ENCODE assay signal across 7 mouse cellular contexts in the genomic region with DNA sequence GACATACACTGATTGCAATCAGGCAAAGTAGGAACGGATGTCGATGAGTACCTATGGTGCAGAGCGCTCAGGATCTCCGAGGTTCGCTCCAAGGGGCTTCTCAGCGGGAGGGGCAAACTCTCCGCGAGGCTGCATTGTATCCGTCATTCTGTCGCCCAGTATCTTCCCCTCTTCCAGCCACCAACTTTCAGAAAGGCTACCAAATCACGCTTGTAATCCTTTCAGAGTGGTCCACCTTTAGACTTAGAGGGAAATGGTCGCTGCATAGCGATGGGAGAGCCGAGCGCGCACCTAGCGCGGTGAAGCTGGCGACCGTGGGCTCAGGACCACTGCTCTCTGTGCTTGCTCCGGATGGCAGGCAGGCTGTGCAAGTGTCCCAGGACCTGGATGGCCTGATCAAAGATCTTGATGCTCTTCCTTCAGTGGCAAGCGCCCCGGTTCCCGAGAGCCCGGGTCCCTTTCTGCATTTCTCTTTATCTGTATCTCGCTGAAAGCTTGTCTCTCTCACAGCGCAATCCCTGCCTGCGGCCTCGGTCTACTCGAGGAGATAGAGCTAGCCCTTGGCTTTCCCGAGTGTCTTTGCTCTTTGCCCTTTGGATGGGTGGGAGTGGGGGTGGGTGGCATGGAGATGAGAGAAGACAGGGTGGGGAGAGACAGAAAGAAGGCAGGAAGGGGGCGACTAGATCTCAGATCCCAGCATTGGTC. TPM values are rescaled to one million over a fixed set of nuclear protein-coding genes. Genes with fewer than 3 reads are reported as not detected.
DNase-seq lines count a peak whose midpoint lies in the region; ATAC-seq and TF ChIP-seq lines count a peak whose summit lies in the region.

No protein-coding gene starts in this region.

- H3K9ac ChIP-seq in lung, postnatal 0 days (replicated peaks; ENCODE audit: low read depth): no peak overlapping the region
- peak overlapping the region; percentile 44; the same call in 1 of the 2 replicates for H3K9ac ChIP-seq in embryonic facial prominence, embryonic 11.5 days (replicated peaks; ENCODE audit: low read length)

- H3K27me3 ChIP-seq in lung, postnatal 0 days (replicated peaks; ENCODE audit: insufficient read depth, low read length): peaks cover 6% of the 10 kb centered on the region; the same call in 1 of the 2 replicates
- H3K27me3 ChIP-seq in embryonic facial prominence, embryonic 11.5 days (ENCODE audit: control insufficient read depth, insufficient read depth, low read length): peaks cover 23% of the 10 kb centered on the region

- 1% methylated on average over 32 of the region's 32 CpGs for WGBS in lung, postnatal 0 days
- WGBS in embryonic facial prominence, embryonic 11.5 days: under 1% methylated on average over 32 of the region's 32 CpGs
- WGBS in olfactory bulb, adult 2 months: 2% methylated on average over 32 of the region's 32 CpGs

- H3K9me3 ChIP-seq in lung, postnatal 0 days (ENCODE audit: low read length): no peaks in the 10 kb centered on the region
- no peaks in the 10 kb centered on the region for H3K9me3 ChIP-seq in embryonic facial prominence, embryonic 11.5 days (replicated peaks; ENCODE audit: control insufficient read depth, low read length)

- H3K4me1 ChIP-seq in lung, postnatal 0 days (ENCODE audit: insufficient read depth, low read depth, low read length): no peaks in the 10 kb centered on the region; the same call in 1 of the 2 replicates
- H3K4me1 ChIP-seq in embryonic facial prominence, embryonic 11.5 days (ENCODE audit: control insufficient read depth, insufficient read depth, low read length): no peaks in the 10 kb centered on the region
- no peaks in the 10 kb centered on the region for H3K4me1 ChIP-seq in olfactory bulb, adult 2 months (ENCODE audit: control insufficient read depth, insufficient read depth, low read length)

- intact Hi-C loops in left cerebral cortex, postnatal 14 days (cut with DNase I): loop anchor here (10.0 kb wide), 1 partner anchor 1858 kb away; no protein-coding TSS in a partner anchor

- no peak for TF ChIP-seq CTCF in lung, postnatal 0 days (IDR thresholded peaks at IDR 0.05)
- TF ChIP-seq CTCF in olfactory bulb, adult 2 months (IDR thresholded peaks at IDR 0.05; ENCODE audit: insufficient read depth, low read depth, low read length): no peak

- no peak for ATAC-seq in lung, postnatal 0 days
- no peak for ATAC-seq in embryonic facial prominence, embryonic 11.5 days (replicated peaks; ENCODE audit: insufficient number of reproducible peaks, low FRiP score, low TSS enrichment, low read depth)

- H3K4me3 ChIP-seq in lung, postnatal 0 days (ENCODE audit: low read depth, low read length): no peak overlapping the region
- peak overlapping the region; percentile 43 for H3K4me3 ChIP-seq in embryonic facial prominence, embryonic 11.5 days (ENCODE audit: low read depth, low read length)
- peak overlapping the region; percentile 71 for H3K4me3 ChIP-seq in olfactory bulb, adult 2 months (ENCODE audit: insufficient read depth, low read depth, low read length)

- DNase-seq in lung, postnatal 0 days (ENCODE audit: low spot score): no peak
- DNase-seq in lung, postnatal 14 days: no peak
- DNase-seq in embryonic facial prominence, embryonic 11.5 days (ENCODE audit: low spot score): peak; percentile 34
- DNase-seq in left cerebral cortex, postnatal 14 days (ENCODE audit: low spot score in 2 of 2): peak; percentile 35 to 45
- DNase-seq in urinary bladder, postnatal 25 days (ENCODE audit: low spot score): no peak
- DNase-seq in thymus, postnatal 4 days: no peak

- no peak for TF ChIP-seq POLR2A in olfactory bulb, adult 2 months (IDR thresholded peaks at IDR 0.05; ENCODE audit: insufficient read depth, low read depth, low read length)

- H3K27ac ChIP-seq in lung, postnatal 0 days (ENCODE audit: low read length): no peak overlapping the region
- H3K27ac ChIP-seq in embryonic facial prominence, embryonic 11.5 days (replicated peaks; ENCODE audit: low read depth, low read length): no peak overlapping the region
- H3K27ac ChIP-seq in olfactory bulb, adult 2 months (ENCODE audit: insufficient read depth, low read depth, low read length): peak overlapping the region; percentile 92

- no peaks in the 10 kb centered on the region for H3K36me3 ChIP-seq in lung, postnatal 0 days (ENCODE audit: insufficient read depth, low read length)
- H3K36me3 ChIP-seq in embryonic facial prominence, embryonic 11.5 days (replicated peaks; ENCODE audit: control insufficient read depth, insufficient read depth, low read depth, low read length): no peaks in the 10 kb centered on the region

- no peak for TF ChIP-seq EP300 in lung, postnatal 0 days (IDR thresholded peaks at IDR 0.05)

- H3K4me2 ChIP-seq in lung, postnatal 0 days (replicated peaks; ENCODE audit: low read depth, low read length): peak overlapping the region; percentile 61; the same call in 1 of the 2 replicates
- peak overlapping the region; percentile 75 for H3K4me2 ChIP-seq in embryonic facial prominence, embryonic 11.5 days (ENCODE audit: low read depth, low read length)

RNA-seq across cellular contexts. Expression of a gene that starts 1.0 kb away (rescaled TPM):
- polyA plus RNA-seq in lung, postnatal 0 days (2015; fragmentation: Nextera tagmentation; extraction: Ambion mirVana): 0.04 TPM in 1 of 2 replicates, not detected in the other
- polyA plus RNA-seq in embryonic facial prominence, embryonic 11.5 days (2014; fragmentation: Nextera tagmentation; extraction: Ambion mirVana): 0.63 TPM in 2 replicates
- total RNA-seq in left cerebral cortex, postnatal 14 days (2021): 10 to 100 TPM; 66.8 to 67.0 TPM
- polyA plus RNA-seq in olfactory bulb, adult 2 months (2012; ENCODE audit: insufficient read depth, insufficient read length, low replicate concordance, missing spikeins): not detected in 2 replicates

Comparison
In these comparisons a context has a peak if more than half of its experiments do, and no peak if none do; other contexts are left out.
1. DNase-seq: peak in embryonic facial prominence, embryonic 11.5 days (single experiment) and left cerebral cortex, postnatal 14 days (2 of 2); none in lung, postnatal 0 days (single experiment), lung, postnatal 14 days (single experiment), urinary bladder, postnatal 25 days (single experiment) and thymus, postnatal 4 days (single experiment).